Mouse (Mus musculus): ENCODE results near the gene Stag1. TPM values are rescaled to one million over a fixed set of nuclear protein-coding genes. Genes with fewer than 3 reads are reported as not detected.

The Stag1 gene
- total RNA-seq, 1 experiment, result 47.9 TPM

GRCm38 (mm10) chr9:100969461-100969860, 371.9 kb downstream of the Stag1 start:
- Histone ChIP-seq H3K4me1 (ENCODE audit: control insufficient read depth in 2 of 2, insufficient read depth in 2 of 2, low read length in 2 of 2, poor library complexity in 1 of 2) (no peaks in the 10 kb centered on the region; a peak in 3 of 4 replicates), H3K27ac (ENCODE audit: insufficient read depth, low read depth, low read length, poor library complexity, severe bottlenecking) (peak overlapping the region; percentile 67; the same call in 1 of the 2 replicates), H3K36me3 (ENCODE audit: control insufficient read depth, insufficient read depth, low read length, poor library complexity, severe bottlenecking) (peaks cover 6% of the 10 kb centered on the region), H3K9me3 (ENCODE audit: control insufficient read depth, insufficient read depth, low read depth, low read length) (no peaks in the 10 kb centered on the region), H3K9ac (ENCODE audit: insufficient read depth, low read depth, low read length, poor library complexity, severe bottlenecking) (peak overlapping the region; percentile 83; the same call in 1 of the 2 replicates), H3K4me3 (ENCODE audit: insufficient read depth in 1 of 2, low read depth in 1 of 2, low read length in 2 of 2, poor library complexity in 1 of 2, severe bottlenecking in 1 of 2) (peak overlapping the region; percentile 78 to 85)
- TF ChIP-seq CHD2 (IDR thresholded peaks at IDR 0.05; ENCODE audit: low read depth, low read length) (no peak; the same call in 1 of the 2 replicates), ZNF384 (IDR thresholded peaks at IDR 0.05; ENCODE audit: low read depth, low read length) (no peak), ZC3H11A (IDR thresholded peaks at IDR 0.05; ENCODE audit: borderline replicate concordance, low read depth, low read length) (no peak), MAFK (IDR thresholded peaks at IDR 0.05; ENCODE audit: insufficient read depth, low read depth, low read length) (no peak), HCFC1 (IDR thresholded peaks at IDR 0.05; ENCODE audit: borderline replicate concordance, insufficient read depth, low read length) (no peak)
- in situ Hi-C loops (cut with MboI; ENCODE audit: low sequenced_read_pairs in 2 of 2, unreplicated experiment in 2 of 2), result no loop called here
- DNase-seq (ENCODE audit: low read depth, low spot score), result peak; percentile 50

GRCm38 (mm10) chr9:100978666-100979065, 381.1 kb downstream of the Stag1 start:
- no peak overlapping the region for H3K27ac ChIP-seq (ENCODE audit: insufficient read depth, low read depth, low read length, poor library complexity, severe bottlenecking)
- TF ChIP-seq CHD2 (IDR thresholded peaks at IDR 0.05; ENCODE audit: low read depth, low read length), result no peak
- TF ChIP-seq ZC3H11A (IDR thresholded peaks at IDR 0.05; ENCODE audit: borderline replicate concordance, low read depth, low read length), result no peak
- no peak for TF ChIP-seq HCFC1 (IDR thresholded peaks at IDR 0.05; ENCODE audit: borderline replicate concordance, insufficient read depth, low read length)
- TF ChIP-seq MAFK (IDR thresholded peaks at IDR 0.05; ENCODE audit: insufficient read depth, low read depth, low read length), result no peak
- no peak for TF ChIP-seq ZNF384 (IDR thresholded peaks at IDR 0.05; ENCODE audit: low read depth, low read length)
- H3K4me3 ChIP-seq (ENCODE audit: insufficient read depth in 1 of 2, low read depth in 1 of 2, low read length in 2 of 2, poor library complexity in 1 of 2, severe bottlenecking in 1 of 2), result no peak overlapping the region
- H3K9ac ChIP-seq (ENCODE audit: insufficient read depth, low read depth, low read length, poor library complexity, severe bottlenecking), result no peak overlapping the region
- H3K9me3 ChIP-seq (ENCODE audit: control insufficient read depth, insufficient read depth, low read depth, low read length), result 0 out of 2 replicates have a peak, but pooled peaks cover 2% of the 10 kb centered on the region
- H3K4me1 ChIP-seq (ENCODE audit: control insufficient read depth in 2 of 2, insufficient read depth in 2 of 2, low read length in 2 of 2, poor library complexity in 1 of 2), result no peaks in the 10 kb centered on the region
- in situ Hi-C loops (cut with MboI; ENCODE audit: low sequenced_read_pairs in 2 of 2, unreplicated experiment in 2 of 2), result no loop called here
- DNase-seq (ENCODE audit: low read depth, low spot score), result no peak
- no peaks in the 10 kb centered on the region; the same call in 1 of the 2 replicates for H3K36me3 ChIP-seq (ENCODE audit: control insufficient read depth, insufficient read depth, low read length, poor library complexity, severe bottlenecking)

- no peak for TF ChIP-seq ZC3H11A (IDR thresholded peaks at IDR 0.05; ENCODE audit: borderline replicate concordance, low read depth, low read length)
- TF ChIP-seq HCFC1 (IDR thresholded peaks at IDR 0.05; ENCODE audit: borderline replicate concordance, insufficient read depth, low read length), result no peak
- no peak for TF ChIP-seq ZNF384 (IDR thresholded peaks at IDR 0.05; ENCODE audit: low read depth, low read length)
- no peak for TF ChIP-seq MAFK (IDR thresholded peaks at IDR 0.05; ENCODE audit: insufficient read depth, low read depth, low read length)
- TF ChIP-seq CHD2 (IDR thresholded peaks at IDR 0.05; ENCODE audit: low read depth, low read length), result no peak
- in situ Hi-C loops (cut with MboI; ENCODE audit: low sequenced_read_pairs in 2 of 2, unreplicated experiment in 2 of 2), result no loop called here
Measured at GRCm38 (mm10) chr9:100979260-100979659, 381.7 kb downstream of the Stag1 start.

GRCm38 (mm10) chr9:100982786-100983185, 385.2 kb downstream of the Stag1 start:
- no peak for TF ChIP-seq MAFK (IDR thresholded peaks at IDR 0.05; ENCODE audit: insufficient read depth, low read depth, low read length)
- no peak for TF ChIP-seq CHD2 (IDR thresholded peaks at IDR 0.05; ENCODE audit: low read depth, low read length)
- no peak for TF ChIP-seq ZNF384 (IDR thresholded peaks at IDR 0.05; ENCODE audit: low read depth, low read length)
- TF ChIP-seq ZC3H11A (IDR thresholded peaks at IDR 0.05; ENCODE audit: borderline replicate concordance, low read depth, low read length), result no peak
- no peak for TF ChIP-seq HCFC1 (IDR thresholded peaks at IDR 0.05; ENCODE audit: borderline replicate concordance, insufficient read depth, low read length)
- no peak overlapping the region for H3K4me3 ChIP-seq (ENCODE audit: insufficient read depth in 1 of 2, low read depth in 1 of 2, low read length in 2 of 2, poor library complexity in 1 of 2, severe bottlenecking in 1 of 2)
- no peaks in the 10 kb centered on the region for H3K9me3 ChIP-seq (ENCODE audit: control insufficient read depth, insufficient read depth, low read depth, low read length)
- no peak for DNase-seq (ENCODE audit: low read depth, low spot score)
- H3K36me3 ChIP-seq (ENCODE audit: control insufficient read depth, insufficient read depth, low read length, poor library complexity, severe bottlenecking), result no peaks in the 10 kb centered on the region
- no peak overlapping the region for H3K9ac ChIP-seq (ENCODE audit: insufficient read depth, low read depth, low read length, poor library complexity, severe bottlenecking)
- H3K4me1 ChIP-seq (ENCODE audit: control insufficient read depth in 2 of 2, insufficient read depth in 2 of 2, low read length in 2 of 2, poor library complexity in 1 of 2), result peaks cover 3 to 5% of the 10 kb centered on the region in 2 experiments; a peak in 2 of 4 replicates
- H3K27ac ChIP-seq (ENCODE audit: insufficient read depth, low read depth, low read length, poor library complexity, severe bottlenecking), result no peak overlapping the region
- in situ Hi-C loops (cut with MboI; ENCODE audit: low sequenced_read_pairs in 2 of 2, unreplicated experiment in 2 of 2), result no loop called here

More at GRCm38 (mm10) chr9:100979260-100979659, 381.7 kb downstream of the Stag1 start:
- Histone ChIP-seq H3K4me3 (ENCODE audit: insufficient read depth in 1 of 2, low read depth in 1 of 2, low read length in 2 of 2, poor library complexity in 1 of 2, severe bottlenecking in 1 of 2) (no peak overlapping the region), H3K4me1 (ENCODE audit: control insufficient read depth in 2 of 2, insufficient read depth in 2 of 2, low read length in 2 of 2, poor library complexity in 1 of 2) (peaks cover 0 to under 1% of the 10 kb centered on the region in 2 experiments; a peak in 1 of 4 replicates), H3K27ac (ENCODE audit: insufficient read depth, low read depth, low read length, poor library complexity, severe bottlenecking) (no peak overlapping the region), H3K9ac (ENCODE audit: insufficient read depth, low read depth, low read length, poor library complexity, severe bottlenecking) (no peak overlapping the region), H3K36me3 (ENCODE audit: control insufficient read depth, insufficient read depth, low read length, poor library complexity, severe bottlenecking) (no peaks in the 10 kb centered on the region; the same call in 1 of the 2 replicates), H3K9me3 (ENCODE audit: control insufficient read depth, insufficient read depth, low read depth, low read length) (0 out of 2 replicates have a peak, but pooled peaks cover 2% of the 10 kb centered on the region)
- no peak for DNase-seq (ENCODE audit: low read depth, low spot score)
